Mouse (Mus musculus) forebrain, embryonic 16.5 days (tissue): ENCODE results near the gene C1ra. TPM values are rescaled to one million over a fixed set of nuclear protein-coding genes. Genes with fewer than 3 reads are reported as not detected.
"Not testable (repeated sequence)": the region's sequence is repeated elsewhere in the genome, so short reads cannot be mapped to it uniquely, and the experiment has no call there.

Experiments
- ATAC-seq: fragments of 200-750 bp; cut with Nextera tagmentation; 2 replicates; pipeline ENCODE4 v1.8.0; 2017; ENCODE audit warnings: mild to moderate bottlenecking, moderate library complexity
- H3K27ac ChIP-seq: fragments of 300-500 bp; sonication (generic); 2 replicates; pipeline ENCODE4 v1.5.1; 2014; ENCODE audit warnings: low read length, control low read depth
- H3K27me3 ChIP-seq: fragments of 300-500 bp; sonication (generic); replicated peaks from 2 replicates; pipeline ENCODE4 v1.6.1; 2014; ENCODE audit warnings: low read length; ENCODE audit not compliant: control insufficient read depth, insufficient read depth
- H3K36me3 ChIP-seq: fragments of 300-500 bp; sonication (generic); 2 replicates; pipeline ENCODE4 v1.6.1; 2014; ENCODE audit not compliant: control insufficient read depth, insufficient read depth
- H3K4me1 ChIP-seq: fragments of 300-500 bp; sonication (generic); replicated peaks from 2 replicates; pipeline ENCODE4 v1.6.1; 2014; ENCODE audit warnings: low read length; ENCODE audit not compliant: control insufficient read depth, insufficient read depth
- H3K4me2 ChIP-seq: fragments of 300-500 bp; sonication (generic); 2 replicates; pipeline ENCODE4 v1.6.1; 2014; ENCODE audit warnings: mild to moderate bottlenecking, low read length, control low read depth
- H3K4me3 ChIP-seq: fragments of 300-500 bp; sonication (generic); replicated peaks from 2 replicates; pipeline ENCODE4 v1.5.1; 2014; ENCODE audit warnings: mild to moderate bottlenecking, low read length, control low read depth
- H3K9ac ChIP-seq: fragments of 300-500 bp; sonication (generic); replicated peaks from 2 replicates; pipeline ENCODE4 v1.6.1; 2014; ENCODE audit warnings: low read depth, low read length, control low read depth
- H3K9me3 ChIP-seq: fragments of 300-500 bp; sonication (generic); 2 replicates; pipeline ENCODE4 v1.6.1; 2016; ENCODE audit warnings: low read length; ENCODE audit not compliant: control insufficient read depth
- WGBS: fragments of 180-500 bp; shearing (Covaris S2); extraction: QIAGEN DNeasy Blood & Tissue Kit; methylation state at CpG from one replicate; pipeline ENCODE4 v1.1.7; 2014; 5-methylcytosine and 5-hydroxymethylcytosine counted together
- polyA plus RNA-seq: library from polyadenylated mRNA; unstranded; fragments of >200 nt; fragmentation: Nextera tagmentation; extraction: Ambion mirVana; gene quantifications from 2 replicates; pipeline ENCODE4 v1.2.1, GENCODE M21; 2015

C1ra gene
- polyA plus RNA-seq, 1 experiment from 2014 or later = 0.11 TPM

DNA sequence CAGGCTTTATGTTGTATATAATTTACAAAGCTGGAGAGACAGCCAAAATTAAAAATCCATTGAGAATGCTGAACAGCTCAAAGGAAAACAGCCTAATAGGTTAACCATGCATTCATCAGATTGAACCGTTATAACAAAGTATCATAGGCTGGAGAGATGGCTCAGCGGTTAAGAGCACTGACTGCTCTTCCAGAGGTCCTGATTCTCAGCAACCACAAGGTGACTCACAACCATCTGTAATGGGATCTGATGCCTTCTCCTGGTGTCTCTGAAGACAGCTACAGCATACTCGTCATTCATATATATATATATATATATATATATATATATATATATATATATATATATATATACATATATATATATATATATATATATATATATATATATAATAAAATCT is 28.4 kb upstream of the C1ra start:
- not testable (repeated sequence) for H3K27ac ChIP-seq, H3K9ac ChIP-seq, H3K36me3 ChIP-seq, H3K4me1 ChIP-seq, ATAC-seq, H3K27me3 ChIP-seq, H3K9me3 ChIP-seq, H3K4me3 ChIP-seq, H3K4me2 ChIP-seq
- WGBS = 79% methylated on average over 3 of the region's 3 CpGs

DNA sequence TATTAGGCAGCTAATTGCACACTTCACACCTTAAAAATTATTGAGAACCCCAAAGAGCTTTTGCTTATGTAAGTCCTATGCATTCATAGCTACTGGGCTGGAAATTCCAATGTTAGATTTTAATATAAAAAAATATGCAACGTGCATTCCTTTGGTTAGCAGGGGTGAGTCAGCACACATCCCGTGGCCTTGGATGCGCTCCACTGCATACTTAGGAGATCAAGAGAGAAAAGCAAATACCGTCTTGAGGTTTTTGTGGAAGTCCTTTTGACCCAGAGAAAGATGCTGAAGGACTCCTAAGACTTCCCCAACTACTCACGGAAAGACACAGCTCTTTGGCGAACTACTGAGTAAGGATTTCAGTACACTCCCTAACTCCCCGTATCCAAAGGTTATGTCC is 27.4 kb upstream of the C1ra start:
- Histone ChIP-seq H3K4me3 (no peak overlapping the region), H3K4me1 (no peaks in the 10 kb centered on the region), H3K27me3 (no peaks in the 10 kb centered on the region), H3K9me3 (no peaks in the 10 kb centered on the region), H3K9ac (no peak overlapping the region), H3K36me3 (no peaks in the 10 kb centered on the region), H3K4me2 (peak overlapping the region; percentile 39; the same call in 1 of the 2 replicates), H3K27ac (no peak overlapping the region)
- no peak for ATAC-seq
- WGBS = 85% methylated on average over 7 of the region's 7 CpGs

- 32% methylated on average over 21 of the region's 21 CpGs for WGBS
- H3K4me2 ChIP-seq = peak overlapping the region; percentile 39
- no peaks in the 10 kb centered on the region for H3K27me3 ChIP-seq
- peak; percentile 93 for ATAC-seq
- H3K4me1 ChIP-seq = no peaks in the 10 kb centered on the region
- H3K27ac ChIP-seq = no peak overlapping the region
- H3K36me3 ChIP-seq = no peaks in the 10 kb centered on the region
- H3K9me3 ChIP-seq = no peaks in the 10 kb centered on the region
- peak overlapping the region; percentile 27 for H3K4me3 ChIP-seq
- no peak overlapping the region for H3K9ac ChIP-seq
These were observed 26.6 kb upstream of the C1ra start for GRCm38 (mm10) chr6:124485414-124486144.

GRCm38 (mm10) chr6:124487509-124487908 is 24.7 kb upstream of the C1ra start:
- WGBS = 57% methylated on average over 2 of the region's 2 CpGs

GRCm38 (mm10) chr6:124488952-124489351 is 23.3 kb upstream of the C1ra start:
- 76% methylated on average over 4 of the region's 4 CpGs for WGBS
- H3K4me2 ChIP-seq = no peak overlapping the region
- no peak overlapping the region for H3K27ac ChIP-seq
- H3K9me3 ChIP-seq = no peaks in the 10 kb centered on the region
- H3K36me3 ChIP-seq = no peaks in the 10 kb centered on the region
- H3K27me3 ChIP-seq = no peaks in the 10 kb centered on the region
- H3K4me1 ChIP-seq = no peaks in the 10 kb centered on the region
- H3K4me3 ChIP-seq = no peak overlapping the region
- no peak overlapping the region for H3K9ac ChIP-seq
- ATAC-seq = no peak

More at GRCm38 (mm10) chr6:124487509-124487908, 24.7 kb upstream of the C1ra start:
- Histone ChIP-seq H3K4me2 (no peak overlapping the region), H3K4me3 (no peak overlapping the region), H3K27me3 (no peaks in the 10 kb centered on the region), H3K36me3 (no peaks in the 10 kb centered on the region), H3K9me3 (no peaks in the 10 kb centered on the region), H3K9ac (no peak overlapping the region), H3K27ac (no peak overlapping the region), H3K4me1 (no peaks in the 10 kb centered on the region)
- ATAC-seq = no peak

DNA sequence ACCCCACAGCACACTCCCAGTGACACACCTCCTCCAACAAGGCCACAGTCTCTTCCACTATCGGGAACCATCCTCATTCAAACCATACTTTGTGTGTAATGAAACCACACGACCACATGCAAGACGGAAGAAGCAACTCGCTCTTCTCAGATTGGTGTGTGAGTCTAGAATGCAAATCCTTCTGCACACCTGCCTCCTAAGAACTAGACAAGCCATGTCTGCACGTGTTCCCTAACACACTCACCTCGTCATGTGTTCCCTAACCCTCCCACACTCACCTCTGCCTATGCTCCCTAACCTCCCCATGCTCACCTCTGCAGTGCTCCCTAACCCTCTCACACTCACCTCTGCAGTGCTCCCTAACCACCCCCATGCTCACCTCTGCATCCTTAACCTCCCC is 20.8 kb upstream of the C1ra start:
- Histone ChIP-seq H3K9ac (no peak overlapping the region), H3K4me2 (no peak overlapping the region), H3K36me3 (no peaks in the 10 kb centered on the region), H3K4me1 (no peaks in the 10 kb centered on the region), H3K27ac (no peak overlapping the region), H3K9me3 (no peaks in the 10 kb centered on the region), H3K4me3 (no peak overlapping the region), H3K27me3 (no peaks in the 10 kb centered on the region)
- no peak for ATAC-seq
- 79% methylated on average over 6 of the region's 6 CpGs for WGBS

GRCm38 (mm10) chr6:124492842-124493561 is 19.2 kb upstream of the C1ra start, which contains the start of gene C1rl:
Gene C1rl (plus strand): TSS chr6:124493113.
- Histone ChIP-seq H3K36me3 (no peaks in the 10 kb centered on the region), H3K27me3 (no peaks in the 10 kb centered on the region), H3K4me3 (no peak within 1 kb of the TSS), H3K4me2 (no peak within 1 kb of the TSS), H3K27ac (no peak within 1 kb of the TSS), H3K9me3 (no peaks in the 10 kb centered on the region), H3K9ac (no peak within 1 kb of the TSS), H3K4me1 (no peaks in the 10 kb centered on the region)
- peak; percentile 45; the same call in 1 of the 2 replicates for ATAC-seq
- WGBS = 55% methylated on average over 4 of the region's 4 CpGs

GRCm38 (mm10) chr6:124493886-124494285 is 18.3 kb upstream of the C1ra start:
- no peaks in the 10 kb centered on the region for H3K4me1 ChIP-seq
- 85% methylated on average over 5 of the region's 5 CpGs for WGBS
- H3K27me3 ChIP-seq = no peaks in the 10 kb centered on the region
- no peak overlapping the region for H3K9ac ChIP-seq
- no peaks in the 10 kb centered on the region for H3K9me3 ChIP-seq
- no peaks in the 10 kb centered on the region for H3K36me3 ChIP-seq
- no peak overlapping the region for H3K4me2 ChIP-seq
- no peak overlapping the region for H3K27ac ChIP-seq
- ATAC-seq = no peak
- no peak overlapping the region for H3K4me3 ChIP-seq

- H3K4me1 ChIP-seq = no peaks in the 10 kb centered on the region
These were observed 16.2 kb upstream of the C1ra start for GRCm38 (mm10) chr6:124496054-124496453.

More at GRCm38 (mm10) chr6:124496054-124496453, 16.2 kb upstream of the C1ra start:
- H3K27ac ChIP-seq = no peak overlapping the region
- no peaks in the 10 kb centered on the region for H3K36me3 ChIP-seq
- no peak overlapping the region for H3K9ac ChIP-seq
- H3K9me3 ChIP-seq = no peaks in the 10 kb centered on the region
- no peak overlapping the region for H3K4me3 ChIP-seq
- no peaks in the 10 kb centered on the region for H3K27me3 ChIP-seq
- H3K4me2 ChIP-seq = no peak overlapping the region
- 91% methylated on average over 5 of the region's 5 CpGs for WGBS
- ATAC-seq = no peak
